Mouse (Mus musculus) brain, adult 2 months (tissue): ENCODE data around the gene Ranbp2.

ENCODE experiments used
- DNase-seq: peaks from one replicate; pipeline ENCODE4 v3.0.0; 2011; ENCODE audit warnings: low read depth, low spot score

The Ranbp2 gene

DNA sequence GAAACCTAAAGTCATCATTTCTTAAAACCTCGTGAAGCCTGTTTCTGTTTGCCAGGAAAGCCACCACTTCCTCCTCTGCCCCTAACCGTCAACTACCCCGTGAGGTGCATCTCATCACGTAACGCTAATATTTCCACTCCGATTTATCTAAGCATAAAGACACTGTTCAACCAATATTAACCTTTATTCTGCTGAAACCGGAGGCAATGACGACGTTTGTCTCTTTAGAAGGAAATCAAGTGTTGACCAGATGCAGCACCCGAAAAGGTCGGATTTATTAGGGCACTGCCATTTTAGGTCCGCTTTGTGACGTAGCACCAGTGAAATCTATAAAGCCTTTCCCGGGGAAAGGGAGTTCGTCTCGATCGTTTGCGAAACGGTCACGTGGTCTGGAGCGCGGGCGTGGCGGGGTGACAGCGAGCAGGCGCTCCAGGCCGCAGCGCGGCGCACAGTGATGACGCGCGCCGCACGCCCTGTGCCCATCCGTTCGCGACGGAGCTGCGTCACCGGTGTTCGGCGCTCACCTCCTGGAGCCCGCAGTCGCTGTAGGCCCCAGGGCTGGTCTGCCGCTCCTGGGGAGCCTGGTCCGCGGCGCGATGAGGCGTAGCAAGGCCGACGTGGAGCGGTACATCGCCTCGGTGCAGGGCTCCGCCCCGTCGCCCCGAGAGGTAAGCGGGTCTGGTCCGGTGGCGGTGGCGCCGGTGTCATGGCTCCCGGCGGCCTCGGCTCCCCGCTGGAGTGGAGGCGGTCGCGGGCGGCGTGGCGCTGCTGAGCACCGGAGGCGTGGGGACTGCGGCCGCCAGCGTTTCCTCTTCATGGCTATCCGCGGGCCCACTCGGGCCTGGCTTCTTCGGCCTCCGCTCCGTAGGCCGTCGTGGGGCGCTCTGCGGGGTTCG, at the start of gene Ranbp2:
Gene Ranbp2, plus strand, starts transcription at position 537 of the 896 bp plus-strand sequence.
- peak; percentile 100 for DNase-seq

DNA sequence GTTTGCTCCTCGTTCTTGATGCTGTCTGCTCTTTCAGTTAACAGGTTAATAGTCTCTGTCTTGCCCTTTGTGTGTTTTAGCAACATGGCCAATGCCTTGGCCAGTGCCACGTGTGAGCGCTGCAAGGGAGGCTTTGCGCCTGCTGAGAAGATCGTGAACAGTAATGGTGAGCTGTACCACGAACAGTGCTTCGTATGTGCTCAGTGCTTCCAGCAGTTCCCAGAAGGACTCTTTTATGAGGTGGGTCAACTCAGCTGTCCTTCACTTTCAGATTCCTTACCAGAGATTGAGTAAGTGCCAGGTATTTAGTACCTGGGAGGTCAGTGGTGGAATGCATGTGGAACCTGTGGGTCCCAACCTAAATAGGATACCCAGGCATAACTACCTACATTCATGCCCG, 47.8 kb upstream of the Ranbp2 start:
- no peak for DNase-seq

DNA sequence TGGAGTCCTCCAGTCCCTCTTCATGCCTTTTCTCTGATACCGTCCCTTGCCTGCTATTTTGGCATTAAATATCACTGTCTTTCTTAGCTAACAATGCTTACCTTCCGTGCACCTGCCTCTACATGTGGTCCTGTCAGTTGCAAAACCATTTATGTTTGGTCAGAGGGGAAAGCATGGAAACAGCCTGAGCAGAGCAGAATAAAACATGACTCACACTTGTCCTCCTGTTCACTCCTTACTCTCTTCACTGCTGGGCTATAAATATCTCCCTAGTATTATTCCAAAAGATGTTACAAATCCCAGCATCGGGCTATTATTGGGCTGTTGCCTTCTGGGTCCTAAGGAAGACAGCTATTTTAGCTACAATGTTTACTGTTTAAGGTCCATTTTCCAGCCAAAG, 44.9 kb upstream of the Ranbp2 start:
- DNase-seq = peak; percentile 93

DNA sequence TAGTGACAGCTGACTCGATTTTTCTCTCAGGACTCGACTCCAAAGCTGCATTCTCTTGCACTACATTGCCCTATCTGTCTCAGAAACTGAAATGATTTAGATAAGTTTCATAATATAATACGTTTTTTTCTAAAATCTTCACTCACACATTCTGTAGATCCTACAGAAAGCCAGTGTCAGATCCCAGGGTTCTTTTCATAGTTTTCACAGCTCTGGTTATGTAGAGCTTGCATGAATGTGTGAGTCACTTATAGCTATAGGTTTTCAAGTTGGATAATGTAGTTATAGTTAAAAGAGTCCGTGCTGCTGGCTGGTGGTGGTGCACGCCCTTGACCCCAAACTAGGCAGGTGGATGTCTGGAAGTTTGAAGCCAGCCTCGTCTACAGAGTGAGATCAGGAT, 42.1 kb upstream of the Ranbp2 start:
- DNase-seq = peak; percentile 57

DNA sequence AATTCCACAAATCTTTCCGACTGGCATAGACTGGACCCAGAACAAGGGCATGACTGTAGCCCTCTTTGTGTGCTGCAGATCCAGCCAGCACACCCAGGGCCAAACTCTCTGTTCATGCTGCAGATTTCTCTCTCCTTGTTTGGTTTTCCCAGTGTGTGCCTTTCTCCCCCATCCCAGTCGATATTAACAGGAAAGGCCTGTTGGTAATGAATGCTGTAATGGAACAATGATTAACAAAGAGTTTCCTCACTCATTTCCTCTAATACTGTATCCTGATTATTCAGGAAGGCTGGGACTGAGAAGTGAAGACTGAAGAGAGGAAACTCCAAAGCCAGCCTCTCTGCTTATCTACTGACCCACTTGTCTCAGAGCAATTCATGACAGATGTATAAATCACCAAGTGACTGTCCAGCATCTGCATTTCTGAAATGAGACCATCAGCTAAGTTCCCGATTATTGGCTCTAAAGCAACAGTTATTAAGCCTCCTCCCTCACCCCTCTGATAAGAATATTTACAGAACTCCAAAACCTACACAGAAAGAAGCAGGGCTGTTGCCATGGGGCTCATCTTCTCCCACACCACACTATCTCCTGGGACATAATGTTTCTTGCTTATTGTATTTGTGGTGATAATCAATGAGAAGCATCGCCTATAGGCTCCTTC, 41.3 kb upstream of the Ranbp2 start:
- peak; percentile 29 for DNase-seq

DNA sequence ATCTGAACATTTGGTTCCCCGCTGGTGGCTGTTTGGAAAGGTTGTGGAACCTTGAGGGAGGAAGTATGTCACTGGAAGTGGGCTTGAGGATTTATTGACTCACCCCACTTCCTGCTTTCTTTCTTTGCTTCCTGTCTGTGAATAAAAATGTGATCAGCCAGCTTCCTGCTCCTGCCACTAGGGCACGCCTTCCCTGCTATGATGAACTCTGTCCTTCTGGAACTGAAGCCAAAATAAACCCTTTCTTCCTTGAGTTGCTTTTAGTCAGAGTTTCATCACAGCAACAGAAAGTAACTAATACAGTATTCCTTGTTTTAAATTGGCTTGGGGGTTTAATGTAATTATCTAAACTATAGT, 40.8 kb upstream of the Ranbp2 start:
- no peak for DNase-seq

DNA sequence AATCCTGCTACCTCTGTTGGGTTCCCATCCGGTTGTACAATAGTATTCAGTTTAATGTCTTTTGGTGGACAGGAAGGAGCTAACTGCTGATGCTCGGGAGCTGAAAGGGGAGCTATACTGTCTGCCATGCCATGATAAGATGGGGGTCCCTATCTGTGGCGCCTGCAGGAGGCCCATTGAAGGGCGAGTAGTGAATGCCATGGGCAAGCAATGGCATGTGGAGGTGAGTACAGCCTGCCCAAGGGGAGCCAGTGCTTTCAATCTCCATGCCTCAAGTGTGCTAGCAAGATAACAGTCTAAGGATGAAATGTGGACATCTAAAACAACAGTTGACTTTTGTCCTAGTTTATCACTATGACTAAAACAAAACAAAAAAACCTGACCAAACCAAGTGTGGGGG, 34.4 kb upstream of the Ranbp2 start:
- no peak for DNase-seq

DNA sequence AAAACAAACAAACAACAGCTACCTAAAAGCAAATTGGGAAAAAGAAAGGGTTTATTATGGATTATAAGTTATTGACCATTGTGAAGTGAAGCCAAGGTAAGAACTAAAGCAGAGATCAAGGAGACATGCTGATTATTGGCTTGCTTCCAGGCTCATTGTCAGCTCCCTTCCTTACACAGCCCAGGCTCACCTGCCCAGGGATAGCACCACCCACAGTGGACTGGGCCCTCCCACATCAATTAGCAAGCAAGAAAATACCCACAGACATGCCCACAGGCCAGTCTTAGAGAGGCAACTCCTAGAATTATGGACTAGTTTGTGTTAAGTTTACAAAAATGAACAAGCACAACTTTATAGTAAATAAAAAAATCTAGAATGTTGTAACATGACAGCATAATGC, 33.9 kb upstream of the Ranbp2 start:
- no peak for DNase-seq

DNA sequence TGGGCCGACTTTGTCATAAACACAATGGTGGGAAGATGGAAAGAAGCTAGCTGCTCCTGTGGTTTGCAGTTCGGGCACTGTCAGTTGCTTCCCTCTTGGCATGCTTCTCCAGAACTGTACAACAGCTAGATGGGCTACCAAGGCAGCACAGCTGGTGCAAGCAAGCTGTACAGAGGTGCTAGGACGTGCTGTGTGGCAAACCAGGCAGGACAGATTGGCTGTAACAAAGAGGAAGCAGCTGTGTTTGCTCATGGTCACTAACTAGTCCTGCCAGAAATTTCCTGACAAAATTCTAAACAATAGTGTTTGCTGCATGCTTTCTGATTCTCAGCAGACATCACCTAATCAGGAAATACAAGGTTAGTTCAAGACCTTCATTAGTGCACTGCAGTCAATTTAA, 30.0 kb upstream of the Ranbp2 start:
- no peak for DNase-seq

DNA sequence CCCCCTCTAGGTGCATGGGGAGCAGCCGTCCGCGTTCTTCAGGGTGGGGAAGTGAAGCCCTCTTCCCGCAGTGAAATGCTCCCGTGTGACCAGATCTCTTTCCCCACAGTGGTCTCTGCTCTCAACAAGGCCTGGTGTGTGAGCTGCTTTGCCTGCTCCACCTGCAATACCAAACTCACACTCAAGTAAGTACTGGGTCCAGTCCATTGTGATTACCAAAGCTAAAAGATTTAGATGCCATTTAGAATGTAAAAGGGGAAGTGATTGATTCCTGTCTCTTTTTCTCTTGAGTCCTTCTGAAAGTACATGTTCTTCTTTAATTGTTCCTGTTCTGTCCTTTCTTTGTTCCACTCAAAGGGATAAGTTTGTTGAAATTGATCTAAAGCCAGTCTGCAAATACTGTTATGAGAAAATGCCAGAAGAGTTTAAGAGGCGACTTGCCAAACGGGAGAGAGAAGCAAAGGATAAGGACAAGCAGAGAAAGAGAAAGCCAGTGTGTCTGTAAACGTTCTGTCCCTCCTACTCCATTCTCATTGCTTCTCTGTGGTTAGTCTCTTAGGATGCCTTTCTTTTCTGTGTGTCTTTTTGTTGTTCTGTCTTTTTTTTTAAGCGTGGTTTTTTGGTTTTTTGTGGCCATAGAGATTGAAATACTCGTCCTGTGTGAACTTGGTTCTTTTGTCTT, 28.3 kb upstream of the Ranbp2 start:
- no peak for DNase-seq

DNA sequence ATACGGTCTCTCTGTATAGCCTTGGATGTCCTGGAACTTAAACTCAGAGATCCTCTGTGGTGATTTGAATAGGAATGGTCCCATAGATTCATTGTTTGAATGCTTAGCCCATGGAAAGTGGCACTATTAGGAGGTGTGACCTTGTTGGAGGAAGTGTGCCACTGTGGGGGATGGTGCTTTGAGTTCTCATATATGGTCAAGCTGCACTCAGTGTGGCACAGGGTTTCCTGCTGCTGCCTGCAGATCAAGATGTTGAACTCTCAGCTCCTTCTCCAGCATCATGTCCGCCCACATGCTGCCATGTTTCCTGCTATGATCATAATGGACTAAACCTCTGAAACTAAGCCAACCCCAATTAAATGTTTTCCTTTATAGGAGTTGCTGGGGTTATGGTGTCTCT, 18.8 kb upstream of the Ranbp2 start:
- no peak for DNase-seq

DNA sequence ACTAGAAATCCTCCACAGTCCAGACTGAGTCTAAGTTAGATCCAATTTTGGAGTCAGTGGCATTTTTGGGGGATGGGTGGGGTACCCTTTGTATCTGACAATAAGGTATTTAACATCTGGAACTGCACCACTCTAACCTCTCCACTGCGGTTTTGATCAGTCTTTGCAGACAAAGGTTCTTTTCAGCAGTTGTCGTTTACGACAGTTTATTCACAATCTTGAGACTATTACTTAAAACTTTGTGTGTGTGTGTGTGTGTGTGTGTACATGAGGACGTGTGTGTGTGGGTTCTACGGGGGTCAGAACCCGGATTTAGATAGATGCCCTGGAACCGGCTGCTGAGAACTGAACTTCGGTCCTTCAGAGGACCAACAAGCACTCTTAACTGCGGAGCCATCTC, 870 bp upstream of the Ranbp2 start:
- DNase-seq = no peak

DNA sequence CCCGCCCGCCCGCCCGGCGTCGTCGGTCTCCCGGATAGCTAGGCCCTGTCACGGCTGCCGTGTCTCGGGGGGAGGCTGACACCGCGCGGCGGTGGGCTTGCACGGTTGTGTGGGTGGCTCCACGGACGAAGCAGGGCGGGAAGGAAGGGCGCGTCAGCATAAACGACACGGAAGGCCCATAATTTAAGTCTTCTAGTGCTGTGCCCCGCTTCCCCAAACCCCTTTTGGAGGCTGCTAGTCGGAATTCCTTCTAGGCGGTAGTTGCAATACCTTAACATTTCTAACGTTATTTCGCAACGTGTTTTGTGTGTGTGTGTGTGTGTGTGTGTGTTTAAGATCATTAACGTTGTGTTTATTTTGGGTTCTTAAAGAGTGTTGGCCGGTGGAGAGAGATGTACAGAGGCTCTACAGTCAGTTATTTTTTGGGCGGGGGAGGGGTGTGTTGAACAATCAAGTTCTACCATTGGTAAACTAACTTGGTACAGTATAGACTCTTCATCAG, 611 bp downstream of the Ranbp2 start:
- no peak for DNase-seq

DNA sequence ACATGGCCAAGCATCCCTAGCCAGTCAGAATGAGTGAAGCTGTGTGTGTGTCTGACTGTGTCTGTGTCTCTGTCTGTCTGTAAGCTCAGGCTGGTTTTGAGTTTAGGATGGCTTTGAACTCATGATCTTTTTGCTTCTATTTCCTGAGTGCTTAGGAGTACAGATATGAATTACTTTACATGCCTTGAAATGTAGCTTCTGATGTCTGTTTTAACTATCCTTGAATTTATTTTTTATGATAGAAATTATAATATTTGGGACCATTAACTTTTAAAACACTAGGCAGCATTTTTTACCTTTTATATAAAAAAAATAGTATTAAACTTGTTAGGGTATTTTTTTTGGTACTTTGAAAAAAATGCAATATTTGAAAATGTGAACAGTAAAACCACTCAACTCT, 4.9 kb downstream of the Ranbp2 start:
- no peak for DNase-seq

DNA sequence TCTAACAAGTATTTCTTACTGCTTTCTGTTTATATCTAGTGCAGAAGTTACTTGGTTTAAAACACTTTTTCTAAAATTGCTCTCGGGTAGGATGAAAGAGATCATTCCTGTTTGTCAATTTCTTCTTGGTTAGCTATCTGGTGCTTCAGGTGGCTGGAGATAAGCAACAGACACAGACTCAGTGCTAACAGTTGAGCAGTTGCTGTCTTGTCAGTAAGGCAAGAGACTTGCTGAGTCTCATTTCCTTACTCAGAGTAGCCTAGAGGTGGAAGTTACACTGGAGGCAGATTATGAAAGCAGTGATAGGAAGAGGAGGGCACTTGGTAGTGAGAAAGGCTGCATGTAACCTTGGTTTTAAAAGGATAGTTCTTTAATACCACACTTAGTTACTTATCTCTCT, 5.5 kb downstream of the Ranbp2 start:
- DNase-seq = no peak

DNA sequence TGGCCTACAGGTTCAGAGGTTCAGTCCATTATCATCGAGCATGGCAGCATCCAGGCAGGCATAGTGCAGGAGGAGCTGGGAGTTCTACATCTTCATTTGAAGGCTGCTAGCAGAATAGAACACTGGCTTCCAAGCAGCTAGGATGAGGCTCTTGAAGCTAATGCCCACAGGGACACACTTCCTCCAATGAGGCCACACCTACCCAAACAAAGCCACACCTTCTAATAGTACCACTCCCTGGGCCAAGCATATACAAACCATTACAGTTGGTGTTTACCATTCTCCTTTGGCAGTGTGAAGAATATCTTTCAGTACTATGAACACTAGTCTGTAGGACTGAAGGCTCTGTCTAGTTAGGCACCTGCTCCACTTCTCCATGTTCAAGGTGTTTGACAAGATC, 13.2 kb downstream of the Ranbp2 start:
- DNase-seq = no peak

DNA sequence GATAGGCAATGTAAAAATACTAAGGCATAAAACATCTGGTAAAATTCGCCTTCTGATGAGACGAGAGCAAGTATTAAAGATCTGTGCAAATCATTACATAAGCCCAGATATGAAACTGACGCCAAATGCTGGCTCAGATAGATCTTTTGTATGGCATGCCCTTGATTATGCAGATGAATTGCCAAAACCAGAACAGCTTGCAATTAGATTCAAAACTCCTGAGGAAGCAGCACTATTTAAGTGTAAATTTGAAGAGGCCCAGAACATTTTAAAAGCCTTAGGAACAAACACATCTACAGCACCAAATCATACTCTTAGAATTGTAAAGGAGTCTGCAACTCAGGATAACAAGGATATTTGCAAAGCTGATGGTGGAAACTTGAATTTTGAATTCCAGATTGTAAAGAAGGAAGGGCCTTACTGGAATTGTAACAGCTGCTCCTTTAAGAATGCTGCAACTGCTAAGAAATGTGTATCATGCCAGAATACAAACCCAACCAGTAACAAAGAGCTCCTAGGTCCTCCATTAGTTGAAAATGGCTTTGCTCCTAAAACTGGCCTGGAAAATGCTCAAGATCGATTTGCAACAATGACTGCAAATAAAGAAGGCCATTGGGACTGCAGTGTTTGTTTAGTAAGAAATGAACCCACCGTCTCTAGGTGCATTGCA, 30.5 kb downstream of the Ranbp2 start:
- peak; percentile 79 for DNase-seq

DNA sequence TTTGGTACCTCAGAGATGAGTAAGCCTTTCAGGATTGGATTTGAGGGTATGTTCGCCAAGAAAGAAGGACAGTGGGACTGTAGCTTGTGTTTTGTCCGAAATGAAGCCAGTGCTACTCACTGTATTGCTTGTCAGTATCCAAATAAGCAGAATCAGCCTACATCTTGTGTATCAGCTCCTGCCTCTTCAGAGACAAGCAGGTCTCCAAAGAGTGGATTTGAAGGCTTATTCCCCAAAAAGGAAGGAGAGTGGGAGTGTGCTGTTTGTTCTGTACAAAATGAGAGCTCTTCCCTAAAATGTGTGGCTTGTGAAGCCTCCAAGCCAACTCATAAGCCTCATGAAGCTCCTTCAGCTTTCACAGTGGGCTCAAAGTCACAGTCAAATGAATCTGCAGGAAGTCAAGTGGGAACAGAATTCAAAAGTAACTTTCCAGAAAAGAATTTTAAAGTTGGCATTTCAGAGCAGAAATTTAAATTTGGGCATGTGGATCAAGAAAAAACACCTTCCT, 31.4 kb downstream of the Ranbp2 start:
- DNase-seq = peak; percentile 66

DNA sequence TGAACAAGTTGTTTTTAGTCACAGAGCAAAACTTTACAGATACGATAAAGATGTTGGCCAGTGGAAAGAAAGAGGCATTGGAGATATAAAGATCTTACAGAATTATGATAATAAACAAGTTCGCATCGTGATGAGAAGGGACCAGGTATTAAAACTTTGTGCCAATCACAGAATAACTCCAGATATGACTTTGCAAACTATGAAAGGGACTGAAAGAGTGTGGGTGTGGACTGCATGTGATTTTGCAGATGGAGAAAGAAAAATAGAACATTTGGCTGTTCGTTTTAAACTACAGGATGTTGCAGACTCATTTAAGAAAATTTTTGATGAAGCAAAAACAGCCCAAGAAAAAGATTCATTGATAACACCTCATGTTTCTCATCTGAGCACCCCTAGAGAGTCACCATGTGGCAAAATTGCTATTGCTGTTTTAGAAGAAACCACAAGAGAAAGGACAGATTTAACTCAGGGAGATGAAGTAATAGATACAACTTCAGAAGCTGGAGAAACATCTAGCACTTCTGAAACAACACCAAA, 33.3 kb downstream of the Ranbp2 start:
- peak; percentile 51 for DNase-seq

DNA sequence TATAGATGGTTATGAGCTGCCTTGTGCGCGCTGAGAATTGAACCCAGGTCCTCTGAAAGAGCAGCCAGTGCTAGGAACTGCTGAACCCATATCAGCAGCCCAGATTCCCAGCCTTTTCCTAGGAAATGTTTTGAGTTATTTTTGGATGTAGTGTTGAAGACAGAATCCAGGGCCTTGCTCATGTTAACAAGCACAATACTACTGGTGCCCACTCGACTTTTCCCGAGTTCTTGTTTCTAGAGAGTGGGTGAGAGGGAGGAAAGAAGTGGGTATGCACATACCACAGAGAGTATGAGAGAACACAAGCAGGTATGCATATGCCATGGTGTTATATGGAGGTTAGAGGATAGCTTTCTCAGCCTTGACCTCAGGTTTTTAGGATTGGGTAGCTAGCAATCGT, 44.3 kb downstream of the Ranbp2 start:
- no peak for DNase-seq

DNA sequence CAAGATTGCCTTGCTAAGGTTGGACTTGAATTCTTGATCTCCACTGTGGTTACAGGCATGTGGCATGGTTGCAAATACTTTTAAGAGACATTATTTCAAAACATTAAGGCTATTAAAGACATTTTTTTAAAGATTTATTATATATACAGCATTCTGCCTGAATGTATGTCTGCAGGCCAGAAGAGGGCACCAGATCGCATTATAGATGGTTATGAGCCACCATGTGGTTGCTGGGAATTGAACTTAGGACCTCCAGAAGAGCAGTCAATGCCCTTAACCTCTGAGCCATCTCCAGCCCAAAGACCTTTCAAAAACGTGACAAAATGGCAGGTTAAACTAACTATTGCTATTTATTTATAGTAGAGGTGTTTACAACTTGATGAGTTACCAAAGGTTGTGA, 48.9 kb downstream of the Ranbp2 start:
- no peak for DNase-seq
